Mouse (Mus musculus) cortical plate, adult 2 months (tissue): ENCODE measurements around the gene Tex38. TPM values are rescaled to one million over a fixed set of nuclear protein-coding genes. Genes with fewer than 3 reads are reported as not detected.
A peak's percentile ranks its signal among the peaks of the same experiment; 100 is the strongest.

Experiments used
- H3K27ac ChIP-seq: fragments of 200-500 bp; 2 replicates; pipeline ENCODE4 v1.5.1; 2012; ENCODE audit warnings: low read length, control low read depth, inconsistent platforms; ENCODE audit not compliant: insufficient read depth
- H3K4me1 ChIP-seq: fragments of 200-500 bp; 2 replicates; pipeline ENCODE4 v1.6.1; 2011; ENCODE audit warnings: low read length; ENCODE audit not compliant: control insufficient read depth, insufficient read depth
- H3K4me3 ChIP-seq: fragments of 200-500 bp; 2 replicates; pipeline ENCODE4 v1.5.1; 2011; ENCODE audit warnings: mild to moderate bottlenecking, low read length, control low read depth; ENCODE audit not compliant: insufficient read depth
- CTCF ChIP-seq: fragments of 200-500 bp; IDR thresholded peaks from 2 replicates; pipeline ENCODE4 v1.5.1; 2011; ENCODE audit warnings: mild to moderate bottlenecking, control low read depth, low read length; ENCODE audit not compliant: insufficient read depth; ENCODE audit errors: extremely low read depth
- POLR2A ChIP-seq: fragments of 200-500 bp; IDR thresholded peaks from 2 replicates; pipeline ENCODE4 v1.6.1; 2011; ENCODE audit warnings: mild to moderate bottlenecking, low read length, control low read depth; ENCODE audit not compliant: insufficient read depth; ENCODE audit errors: extremely low read depth
- polyA plus RNA-seq: library from polyadenylated mRNA; depleted of rRNA; stranded (reverse); fragments of >200 nt; gene quantifications from 2 replicates; pipeline ENCODE4 v1.2.3, GENCODE M21; 2012; rRNA removed

The Tex38 gene
- 0.27 and 0.55 TPM in 2 replicates for polyA plus RNA-seq

DNA sequence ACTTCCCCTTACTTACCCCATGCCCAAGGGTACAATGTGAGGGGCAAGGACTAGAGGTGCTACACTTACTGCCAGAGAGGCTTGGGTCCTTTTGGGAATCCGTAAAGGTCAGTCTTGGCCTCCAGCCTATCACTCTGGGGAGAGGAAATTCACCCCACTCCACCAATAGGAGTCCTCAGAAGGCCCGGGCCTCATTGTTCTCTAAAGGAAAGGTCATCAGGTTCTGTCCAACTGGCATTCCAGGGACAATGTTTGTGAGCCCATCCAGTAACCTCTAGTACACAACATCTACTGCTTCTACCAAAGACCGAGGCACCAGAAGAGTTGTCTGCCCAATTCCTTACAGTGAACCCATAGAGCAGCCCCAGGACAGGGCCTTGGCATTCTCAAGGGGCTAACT is at the start of gene Tex38:
Gene Tex38, minus strand, starts transcription at position 101 of the 400 bp plus-strand sequence.
- Histone ChIP-seq H3K4me1 (peaks cover 11% of the 10 kb centered on the region), H3K4me3 (no peak within 1 kb of the TSS), H3K27ac (no peak within 1 kb of the TSS)
- no peak for TF ChIP-seq POLR2A
- no peak for TF ChIP-seq CTCF

DNA sequence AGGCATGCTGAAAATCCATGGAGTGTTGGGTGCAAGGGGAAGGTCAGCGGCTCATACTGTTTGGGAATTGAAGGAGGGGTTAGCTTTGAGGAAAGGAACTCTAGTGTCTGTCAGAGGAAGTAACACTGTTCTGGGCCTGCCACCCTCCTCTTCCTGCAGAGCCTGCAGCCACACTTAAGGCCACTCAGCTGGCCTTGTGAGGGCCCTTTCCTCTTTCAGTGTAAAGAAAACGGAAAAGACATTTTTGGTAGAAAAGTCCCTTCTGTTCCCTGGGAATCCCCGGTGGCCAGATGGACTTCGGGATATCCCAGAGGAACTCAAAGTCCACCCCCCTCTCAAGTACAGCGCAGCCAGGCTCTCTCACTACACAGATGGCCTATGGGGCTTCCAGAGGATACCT is 49.7 kb upstream of the Tex38 start:
- no peak overlapping the region for H3K27ac ChIP-seq
- H3K4me1 ChIP-seq, result no peaks in the 10 kb centered on the region
- no peak for TF ChIP-seq POLR2A
- TF ChIP-seq CTCF, result no peak
- no peak overlapping the region for H3K4me3 ChIP-seq

DNA sequence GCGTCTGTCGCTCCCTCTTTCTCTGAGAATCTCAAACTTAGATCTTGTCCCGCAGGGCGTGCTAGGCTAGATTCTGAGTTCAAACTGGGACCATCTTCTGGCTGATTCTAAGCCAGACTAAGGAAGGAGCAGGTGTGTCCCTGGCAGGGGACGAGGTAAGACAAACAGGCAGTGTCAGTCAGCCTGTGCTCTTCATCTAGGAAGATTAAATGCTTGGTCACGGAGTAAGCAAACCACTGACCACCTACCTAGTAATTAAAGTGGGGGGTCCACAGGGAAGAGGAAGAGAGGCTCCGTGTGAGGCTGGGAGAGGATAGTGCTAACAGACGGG is 47.7 kb upstream of the Tex38 start:
- H3K4me1 ChIP-seq, result no peaks in the 10 kb centered on the region
- no peak for TF ChIP-seq POLR2A
- no peak overlapping the region for H3K27ac ChIP-seq
- peak overlapping the region; percentile 74 for H3K4me3 ChIP-seq

DNA sequence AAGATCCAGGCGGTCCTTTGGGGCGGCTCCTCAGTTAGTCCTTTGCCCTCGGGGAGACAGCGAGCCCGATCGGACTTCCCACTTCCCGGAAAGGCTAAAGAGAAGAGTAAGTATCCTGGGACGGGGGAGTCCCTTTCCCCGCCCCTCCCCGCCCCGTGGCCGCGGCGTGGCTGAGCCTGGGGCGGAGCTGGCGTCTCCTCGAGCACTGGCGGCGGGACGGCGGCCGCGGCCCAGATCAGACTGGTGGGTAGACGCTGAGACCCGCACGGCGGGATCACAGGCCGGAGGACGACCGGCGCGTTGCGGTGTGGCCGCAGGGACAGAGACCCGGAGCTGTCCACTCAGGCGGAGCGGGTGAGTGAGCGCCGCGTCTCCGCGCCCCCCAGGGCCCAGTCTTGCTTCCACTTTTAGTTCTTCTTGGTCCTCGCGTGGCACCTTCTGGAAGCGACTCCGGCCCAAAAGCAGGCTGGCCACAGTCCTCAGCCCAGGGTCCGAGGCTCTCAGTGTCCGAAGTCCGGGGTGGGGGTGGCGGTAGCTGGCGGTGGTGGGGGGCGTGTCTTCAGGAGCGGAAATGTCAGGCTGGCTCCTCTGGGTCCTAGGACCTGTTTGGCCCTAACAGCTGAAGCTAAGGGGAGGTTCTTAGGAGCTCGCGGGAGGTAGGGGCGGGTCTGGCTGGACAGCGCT is 47.2 kb upstream of the Tex38 start, which contains the start of gene Mob3c:
Gene Mob3c, plus strand, starts transcription at position 205 of the 684 bp plus-strand sequence.
- 0 out of 2 replicates have a peak, but pooled peaks have one; percentile 14 for TF ChIP-seq POLR2A
- TF ChIP-seq CTCF, result no peak
- Histone ChIP-seq H3K27ac (peak within 1 kb of the TSS; percentile 53; the same call in 1 of the 2 replicates), H3K4me3 (peak within 1 kb of the TSS; percentile 74), H3K4me1 (no peaks in the 10 kb centered on the region)

DNA sequence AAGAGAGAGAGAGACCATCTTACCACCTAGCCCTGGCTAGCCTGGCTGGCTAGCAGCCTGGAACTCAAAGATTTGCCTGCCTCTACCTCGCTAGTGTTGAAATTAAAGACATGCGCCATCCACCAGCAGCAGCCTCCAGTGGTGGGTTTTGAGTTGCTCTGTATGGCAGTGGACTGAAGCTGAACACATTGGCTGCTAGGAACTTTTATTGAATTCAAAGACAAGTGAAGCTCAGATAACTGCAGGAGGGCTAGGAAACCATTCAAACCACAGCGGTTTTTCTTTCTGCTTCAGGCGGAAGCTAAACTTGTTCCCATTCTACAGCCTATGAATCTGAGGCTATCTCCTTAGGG is 46.7 kb upstream of the Tex38 start:
- no peaks in the 10 kb centered on the region for H3K4me1 ChIP-seq
- peak overlapping the region; percentile 74 for H3K4me3 ChIP-seq
- no peak overlapping the region for H3K27ac ChIP-seq
- TF ChIP-seq CTCF (no peak), POLR2A (no peak)

DNA sequence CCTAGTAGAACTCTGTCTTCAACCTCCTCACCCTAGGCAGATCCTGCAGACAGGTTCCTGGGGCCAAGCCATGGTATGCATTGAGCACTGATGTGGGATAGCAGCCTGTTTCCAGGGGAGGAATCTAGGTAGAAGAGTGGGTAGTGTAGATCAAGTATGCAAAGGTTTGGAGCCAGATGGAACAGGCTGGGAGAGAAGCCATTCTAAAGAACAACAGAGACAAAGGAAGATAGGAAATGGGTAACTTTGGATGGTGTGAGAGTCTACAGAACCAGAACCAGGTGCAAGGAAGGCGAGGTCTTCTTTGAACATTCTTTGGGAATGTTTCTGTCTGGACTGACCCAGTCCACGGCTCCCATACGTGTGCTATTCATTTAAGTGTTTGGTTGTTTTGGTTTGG is 46.2 kb upstream of the Tex38 start:
- H3K27ac ChIP-seq, result no peak overlapping the region
- TF ChIP-seq POLR2A, result no peak
- no peak for TF ChIP-seq CTCF
- H3K4me3 ChIP-seq, result no peak overlapping the region
- H3K4me1 ChIP-seq, result no peaks in the 10 kb centered on the region

DNA sequence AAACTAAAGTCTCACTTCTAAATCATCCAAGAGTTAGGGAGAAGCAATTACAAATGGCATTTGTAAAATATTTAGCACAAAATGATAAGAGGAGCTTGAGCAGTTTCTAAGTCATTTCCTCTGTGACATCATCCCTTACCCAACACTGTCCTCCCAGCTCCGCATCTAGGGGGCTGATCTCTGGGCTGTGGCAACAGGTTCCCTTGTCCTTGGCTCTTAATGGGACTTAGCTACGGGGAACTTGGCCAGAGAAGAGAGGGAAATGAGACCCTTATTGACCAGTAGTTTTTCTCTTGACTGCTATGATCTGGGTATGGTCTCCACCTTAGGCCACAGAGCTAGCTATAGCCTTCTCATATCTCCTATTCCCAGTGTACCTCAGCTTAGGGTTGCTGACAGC is 44.5 kb upstream of the Tex38 start:
- TF ChIP-seq POLR2A (no peak), CTCF (no peak)
- Histone ChIP-seq H3K27ac (no peak overlapping the region), H3K4me1 (no peaks in the 10 kb centered on the region), H3K4me3 (no peak overlapping the region)

DNA sequence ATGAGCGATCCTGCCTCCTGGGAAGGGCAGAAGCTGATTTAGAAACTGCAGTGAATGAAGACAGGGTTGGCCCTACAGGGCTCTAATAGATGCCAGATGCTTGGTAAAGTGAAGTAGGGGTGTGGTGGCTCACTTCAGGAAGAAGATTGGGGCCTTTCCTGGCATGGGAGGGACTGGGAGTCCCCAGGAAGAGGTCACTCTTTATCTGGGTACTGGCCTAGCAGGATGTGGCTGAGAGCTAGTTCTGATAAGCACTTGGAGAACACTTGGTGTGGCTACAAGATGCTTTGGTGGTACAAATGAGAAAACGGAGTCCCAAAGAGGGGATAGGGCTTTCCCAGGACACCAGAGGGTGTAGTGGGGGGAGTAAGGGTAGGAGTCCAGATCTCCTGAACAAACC is 43.4 kb upstream of the Tex38 start:
- no peak for TF ChIP-seq POLR2A
- no peak for TF ChIP-seq CTCF
- H3K4me3 ChIP-seq, result no peak overlapping the region
- H3K4me1 ChIP-seq, result no peaks in the 10 kb centered on the region
- H3K27ac ChIP-seq, result no peak overlapping the region

DNA sequence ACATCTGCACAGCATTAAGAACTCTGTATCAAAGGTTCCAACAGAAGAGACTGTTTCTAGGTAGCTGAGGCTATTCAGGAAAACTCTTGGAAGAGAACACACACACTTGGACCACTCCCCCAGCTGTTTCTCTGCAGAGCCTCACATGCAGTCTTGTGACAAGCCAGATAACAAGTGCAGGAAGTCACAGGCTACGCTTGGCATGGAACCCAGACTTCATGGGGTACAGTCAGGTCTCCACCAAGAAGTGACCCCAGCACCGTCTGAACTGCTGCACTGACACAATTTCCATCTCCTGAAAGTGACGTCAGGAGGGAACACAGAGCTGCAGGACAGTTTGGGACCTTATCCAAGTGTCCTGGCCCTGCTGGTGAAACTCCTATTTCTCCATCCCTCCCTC is 41.1 kb upstream of the Tex38 start:
- H3K4me1 ChIP-seq, result no peaks in the 10 kb centered on the region
- TF ChIP-seq CTCF (no peak), POLR2A (no peak)
- no peak overlapping the region for H3K27ac ChIP-seq
- no peak overlapping the region for H3K4me3 ChIP-seq

DNA sequence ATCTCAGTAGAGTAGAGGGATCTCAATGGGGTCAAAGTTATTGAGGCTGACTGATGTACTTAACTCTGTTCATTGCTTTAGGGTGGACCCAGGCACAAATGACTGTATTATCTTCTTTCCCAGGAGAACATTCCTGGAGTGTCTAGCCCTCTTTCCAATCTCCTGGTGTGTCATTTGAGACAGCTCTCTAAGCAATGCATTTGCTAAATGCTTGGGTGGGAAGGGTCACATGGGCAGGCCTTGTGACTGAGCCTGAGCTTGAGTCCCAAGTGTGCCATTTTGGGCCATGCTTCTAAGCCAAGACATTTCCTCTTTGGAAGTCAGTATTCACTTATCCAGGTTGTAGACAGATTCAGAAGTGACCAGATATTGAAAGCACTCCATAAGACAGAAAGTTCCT is 40.6 kb upstream of the Tex38 start:
- no peak overlapping the region for H3K4me3 ChIP-seq
- no peaks in the 10 kb centered on the region for H3K4me1 ChIP-seq
- TF ChIP-seq CTCF (no peak), POLR2A (no peak)
- no peak overlapping the region for H3K27ac ChIP-seq
